10 mouse cellular contexts compared by ENCODE assay signal in the genomic region with DNA sequence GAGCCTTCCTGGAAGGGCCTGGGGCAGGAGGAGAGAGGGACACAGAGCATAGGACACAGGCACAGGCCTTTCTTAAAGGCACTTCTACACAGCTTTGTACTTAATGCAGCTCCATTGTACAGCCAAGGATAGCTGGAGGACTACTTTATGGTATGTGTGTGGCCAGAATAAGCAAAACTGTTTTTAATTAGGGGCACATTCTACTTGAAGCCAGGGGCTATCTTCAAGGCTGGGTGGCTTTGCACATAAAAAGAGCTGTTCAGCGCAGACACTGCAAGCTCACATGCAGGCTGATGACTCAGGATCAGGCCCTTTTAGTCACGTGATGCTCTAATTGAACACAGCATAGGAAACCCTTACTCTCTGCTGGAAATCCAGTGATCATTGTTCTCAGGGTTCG.
DNase-seq lines count a peak whose midpoint lies in the region; ATAC-seq and TF ChIP-seq lines count a peak whose summit lies in the region.
"Had no signal": no experiment of that assay in that cellular context is flagged by ENCODE, and none has a peak within 500 bp of the region (broad histone marks: within the 10 kb centered on the region; RNA-seq: fewer than 3 reads in every experiment).

No protein-coding gene starts in this region.

- H3K27me3 ChIP-seq in kidney, embryonic 14.5 days (ENCODE audit: control insufficient read depth, insufficient read depth, low read length) = no peaks in the 10 kb centered on the region
- H3K27me3 ChIP-seq in hindbrain, embryonic 13.5 days = no peaks in the 10 kb centered on the region
- H3K27me3 ChIP-seq in neural tube, embryonic 13.5 days = no peaks in the 10 kb centered on the region
- H3K27me3 ChIP-seq: liver, embryonic 13.5 days had no signal

- peaks cover 12% of the 10 kb centered on the region for H3K9me3 ChIP-seq in kidney, embryonic 14.5 days (ENCODE audit: control insufficient read depth, low read length)
- no peaks in the 10 kb centered on the region for H3K9me3 ChIP-seq in hindbrain, embryonic 13.5 days
- H3K9me3 ChIP-seq in neural tube, embryonic 13.5 days = peaks cover 11% of the 10 kb centered on the region; the same call in 1 of the 2 replicates

- no peak for TF ChIP-seq POLR2A in brain, embryonic 14.5 days (IDR thresholded peaks at IDR 0.05; ENCODE audit: borderline replicate concordance, extremely low read depth, insufficient read depth, insufficient read length, poor library complexity, severe bottlenecking)

- no peak overlapping the region for H3K9ac ChIP-seq in kidney, embryonic 14.5 days (ENCODE audit: low read depth, low read length)
- H3K9ac ChIP-seq in hindbrain, embryonic 13.5 days = no peak overlapping the region
- H3K9ac ChIP-seq in neural tube, embryonic 13.5 days = no peak overlapping the region
- H3K9ac ChIP-seq: liver, embryonic 13.5 days had no signal

- H3K27ac ChIP-seq in kidney, embryonic 14.5 days (ENCODE audit: low read depth, low read length) = no peak overlapping the region
- no peak overlapping the region for H3K27ac ChIP-seq in hindbrain, embryonic 13.5 days
- peak overlapping the region; percentile 68 for H3K27ac ChIP-seq in neural tube, embryonic 13.5 days (replicated peaks)
- H3K27ac ChIP-seq: liver, embryonic 13.5 days had no signal

- DNase-seq in kidney, adult 18-20 months = no peak
- peak; percentile 73 for DNase-seq in brain, embryonic 14.5 days (ENCODE audit: low read depth)
- DNase-seq in left cerebral cortex, adult 18-20 months (ENCODE audit: low spot score in 2 of 2) = no peak
- no peak for DNase-seq in frontal cortex, postnatal 36 days (ENCODE audit: low spot score in 2 of 2)
- no peak for DNase-seq in spleen, adult 18-20 months
- DNase-seq: cerebellum, postnatal 36 days; liver, embryonic 13.5 days had no signal

- 0 out of 2 replicates have a peak, but pooled peaks have one; percentile 28 for ATAC-seq in kidney, embryonic 14.5 days (ENCODE audit: low FRiP score, low TSS enrichment)
- peak; percentile 39; the same call in 1 of the 2 replicates for ATAC-seq in hindbrain, embryonic 13.5 days (ENCODE audit: low FRiP score)
- peak; percentile 55 for ATAC-seq in neural tube, embryonic 13.5 days (ENCODE audit: low read depth)

- peaks cover 64% of the 10 kb centered on the region for H3K36me3 ChIP-seq in kidney, embryonic 14.5 days (ENCODE audit: control insufficient read depth, insufficient read depth, low read length)
- peaks cover 94% of the 10 kb centered on the region for H3K36me3 ChIP-seq in hindbrain, embryonic 13.5 days
- peaks cover 97% of the 10 kb centered on the region for H3K36me3 ChIP-seq in neural tube, embryonic 13.5 days

- WGBS in kidney, embryonic 14.5 days = 84% methylated on average over 3 of the region's 3 CpGs
- 43% methylated on average over 3 of the region's 3 CpGs for WGBS in hindbrain, embryonic 13.5 days
- WGBS in neural tube, embryonic 13.5 days = 36% methylated on average over 3 of the region's 3 CpGs

- H3K4me3 ChIP-seq in kidney, embryonic 14.5 days (ENCODE audit: low read length) = no peak overlapping the region
- no peak overlapping the region for H3K4me3 ChIP-seq in hindbrain, embryonic 13.5 days
- no peak overlapping the region for H3K4me3 ChIP-seq in neural tube, embryonic 13.5 days
- H3K4me3 ChIP-seq: liver, embryonic 13.5 days had no signal

- no peak overlapping the region for H3K4me2 ChIP-seq in kidney, embryonic 14.5 days (replicated peaks; ENCODE audit: low read depth, low read length)
- H3K4me2 ChIP-seq in hindbrain, embryonic 13.5 days = no peak overlapping the region
- H3K4me2 ChIP-seq in neural tube, embryonic 13.5 days = no peak overlapping the region
- H3K4me2 ChIP-seq: liver, embryonic 13.5 days had no signal

- H3K4me1 ChIP-seq in kidney, embryonic 14.5 days (ENCODE audit: control insufficient read depth, insufficient read depth, low read length) = no peaks in the 10 kb centered on the region
- H3K4me1 ChIP-seq in hindbrain, embryonic 13.5 days (replicated peaks) = peaks cover 11% of the 10 kb centered on the region; the same call in 1 of the 2 replicates
- peaks cover 8% of the 10 kb centered on the region; the same call in 1 of the 2 replicates for H3K4me1 ChIP-seq in neural tube, embryonic 13.5 days (replicated peaks)
- H3K4me1 ChIP-seq: liver, embryonic 13.5 days had no signal

- TF ChIP-seq CTCF in brain, embryonic 14.5 days (IDR thresholded peaks at IDR 0.05; ENCODE audit: borderline replicate concordance, extremely low read depth, insufficient read depth, insufficient read length) = no peak
